Mouse (Mus musculus) heart, postnatal 0 days (tissue): ENCODE measurements around the gene Shisa7.
"Not testable (repeated sequence)": the region's sequence is repeated elsewhere in the genome, so short reads cannot be mapped to it uniquely, and the experiment has no call there.

Experiments
- CTCF ChIP-seq: IDR thresholded peaks from 2 replicates; pipeline ENCODE4 v1.5.1; 2016; ENCODE audit warnings: antibody characterized with exemption, control low read depth, low read depth
- EP300 ChIP-seq: IDR thresholded peaks from 2 replicates; pipeline ENCODE4 v1.6.1; 2016; ENCODE audit warnings: antibody characterized with exemption, low read depth

GRCm38 (mm10) chr7:4879036-4879435 lies 34.5 kb upstream of the Shisa7 start:
- TF ChIP-seq CTCF, EP300: not testable (repeated sequence)
